ENCODE assay signal across 22 mouse cellular contexts in genomic region chr6:77742988-77743387, GRCm38 (mm10).
DNase-seq lines count a peak whose midpoint lies in the region; ATAC-seq and TF ChIP-seq lines count a peak whose summit lies in the region.
"Had no signal": no experiment of that assay in that cellular context is flagged by ENCODE, and none has a peak within 500 bp of the region (broad histone marks: within the 10 kb centered on the region; RNA-seq: fewer than 3 reads in every experiment).

No protein-coding gene starts in this region.

- DNase-seq in kidney, adult 9 months = no peak
- peak; percentile 62 for DNase-seq in Muller cell, postnatal 12 days (ENCODE audit: inconsistent ontology term)
- peak; percentile 40 for DNase-seq in brain, embryonic 14.5 days (ENCODE audit: low read depth)
- no peak for DNase-seq in lung, postnatal 36 days
- no peak for DNase-seq in ovary, adult 18-20 months (ENCODE audit: low spot score)
- DNase-seq: adrenal gland, postnatal 10 days; cerebellum, adult 2 months; cerebellum, postnatal 25 days; kidney, adult 8-10 months; left cerebral cortex, postnatal 4 days; lung, embryonic 14.5 days; lung, postnatal 4 days; thymus, adult 2 months; thymus, postnatal 4 days had no signal

- TF ChIP-seq POLR2A in brain, embryonic 14.5 days (IDR thresholded peaks at IDR 0.05; ENCODE audit: borderline replicate concordance, extremely low read depth, insufficient read depth, insufficient read length, poor library complexity, severe bottlenecking) = no peak

- no peak for TF ChIP-seq CTCF in brain, embryonic 14.5 days (IDR thresholded peaks at IDR 0.05; ENCODE audit: borderline replicate concordance, extremely low read depth, insufficient read depth, insufficient read length)

- H3K4me3 ChIP-seq in kidney, embryonic 16.5 days (ENCODE audit: low read length) = no peak overlapping the region
- no peak overlapping the region for H3K4me3 ChIP-seq in hindbrain, embryonic 12.5 days
- H3K4me3 ChIP-seq: embryonic facial prominence, embryonic 12.5 days; erythroblast, embryonic 14.5 days; forebrain, embryonic 12.5 days; limb, embryonic 15.5 days had no signal

- WGBS in kidney, embryonic 16.5 days = 23% methylated on average over 1 of the region's 1 CpGs
- 26% methylated on average over 1 of the region's 1 CpGs for WGBS in hindbrain, embryonic 12.5 days

- H3K4me2 ChIP-seq in kidney, embryonic 16.5 days (replicated peaks; ENCODE audit: low read depth, low read length) = no peak overlapping the region
- H3K4me2 ChIP-seq in hindbrain, embryonic 12.5 days (replicated peaks) = no peak overlapping the region
- H3K4me2 ChIP-seq: embryonic facial prominence, embryonic 12.5 days; forebrain, embryonic 12.5 days; limb, embryonic 15.5 days; lung, embryonic 14.5 days had no signal

- peak; percentile 51; the same call in 1 of the 2 replicates for ATAC-seq in kidney, embryonic 16.5 days (ENCODE audit: low FRiP score, low TSS enrichment)
- peak; percentile 44; the same call in 1 of the 2 replicates for ATAC-seq in hindbrain, embryonic 12.5 days (ENCODE audit: low FRiP score)

- H3K9me3 ChIP-seq in kidney, embryonic 16.5 days (ENCODE audit: low read length) = no peaks in the 10 kb centered on the region
- no peaks in the 10 kb centered on the region for H3K9me3 ChIP-seq in hindbrain, embryonic 12.5 days (replicated peaks)
- H3K9me3 ChIP-seq: embryonic facial prominence, embryonic 12.5 days; forebrain, embryonic 12.5 days; limb, embryonic 15.5 days had no signal

- H3K9ac ChIP-seq in kidney, embryonic 16.5 days (replicated peaks; ENCODE audit: low read length) = no peak overlapping the region
- H3K9ac ChIP-seq in hindbrain, embryonic 12.5 days = no peak overlapping the region
- H3K9ac ChIP-seq: embryonic facial prominence, embryonic 12.5 days; forebrain, embryonic 12.5 days; limb, embryonic 15.5 days; liver, embryonic 14.5 days; lung, embryonic 14.5 days had no signal

- no peak overlapping the region for H3K27ac ChIP-seq in kidney, embryonic 16.5 days (ENCODE audit: low read length)
- H3K27ac ChIP-seq in hindbrain, embryonic 12.5 days = 0 out of 2 replicates have a peak overlapping the region, but pooled peaks have one; percentile 3
- H3K27ac ChIP-seq: forebrain, embryonic 12.5 days; limb, embryonic 15.5 days; liver, embryonic 14.5 days; stomach, postnatal 0 days had no signal

- no peaks in the 10 kb centered on the region for H3K27me3 ChIP-seq in kidney, embryonic 16.5 days (ENCODE audit: insufficient read depth, low read length)
- no peaks in the 10 kb centered on the region for H3K27me3 ChIP-seq in hindbrain, embryonic 12.5 days
- H3K27me3 ChIP-seq: embryonic facial prominence, embryonic 12.5 days; forebrain, embryonic 12.5 days; limb, embryonic 15.5 days had no signal

- no peaks in the 10 kb centered on the region for H3K4me1 ChIP-seq in kidney, embryonic 16.5 days (ENCODE audit: insufficient read depth, low read length)
- H3K4me1 ChIP-seq in hindbrain, embryonic 12.5 days = peaks cover 17% of the 10 kb centered on the region
- H3K4me1 ChIP-seq: embryonic facial prominence, embryonic 12.5 days; limb, embryonic 15.5 days had no signal

- no peaks in the 10 kb centered on the region for H3K36me3 ChIP-seq in kidney, embryonic 16.5 days (ENCODE audit: insufficient read depth, low read length)
- no peaks in the 10 kb centered on the region for H3K36me3 ChIP-seq in hindbrain, embryonic 12.5 days
- H3K36me3 ChIP-seq: embryonic facial prominence, embryonic 12.5 days; forebrain, embryonic 12.5 days; limb, embryonic 15.5 days had no signal

Comparison
In these comparisons a context has a peak if more than half of its experiments do, and no peak if none do; other contexts are left out.
1. DNase-seq: peak in Muller cell, postnatal 12 days (single experiment) and brain, embryonic 14.5 days (single experiment); none in kidney, adult 9 months (single experiment), lung, postnatal 36 days (single experiment) and ovary, adult 18-20 months (single experiment).